Mouse (Mus musculus) lung, adult 2 months (tissue): ENCODE measurements around the gene 2310034G01Rik. TPM values are rescaled to one million over a fixed set of nuclear protein-coding genes. Genes with fewer than 3 reads are reported as not detected.

Source experiments
- DNase-seq: peaks from one replicate; pipeline ENCODE4 v3.0.0; 2022
- H3K4me1 ChIP-seq: fragments of 200-500 bp; 2 replicates; pipeline ENCODE4 v1.6.1; 2011; ENCODE audit warnings: low read length; ENCODE audit not compliant: control insufficient read depth, insufficient read depth
- H3K4me3 ChIP-seq: fragments of 200-500 bp; replicated peaks from 2 replicates; pipeline ENCODE3; 2011; ENCODE audit warnings: low read depth, mild to moderate bottlenecking, control low read depth, low read length; ENCODE audit errors: extremely low read depth
- CTCF ChIP-seq: fragments of 200-500 bp; IDR thresholded peaks from 2 replicates; pipeline ENCODE4 v1.5.1; 2011; ENCODE audit warnings: mild to moderate bottlenecking, low read length, control low read depth; ENCODE audit not compliant: insufficient read depth
- POLR2A ChIP-seq: fragments of 200-500 bp; IDR thresholded peaks from 2 replicates; pipeline ENCODE4 v1.6.1; 2011; ENCODE audit warnings: low read depth, mild to moderate bottlenecking, control low read depth, low read length, borderline replicate concordance; ENCODE audit errors: extremely low read depth
- WGBS: fragments of 180-500 bp; shearing (Covaris S2); methylation state at CpG from one replicate; pipeline ENCODE4 v1.1.7; 2018; 5-methylcytosine and 5-hydroxymethylcytosine counted together
- polyA plus RNA-seq: library from polyadenylated mRNA; depleted of rRNA; stranded (reverse); fragments of >200 nt; gene quantifications from 2 replicates; pipeline ENCODE4 v1.2.3, GENCODE M21; 2012; rRNA removed

The 2310034G01Rik gene
- polyA plus RNA-seq, 1 experiment = 6.8 TPM

GRCm38 (mm10) chr19:46303251-46304215, 46.6 kb downstream of the 2310034G01Rik start:
- Histone ChIP-seq H3K4me1 (peaks cover 6% of the 10 kb centered on the region), H3K4me3 (peak overlapping the region; percentile 8)
- TF ChIP-seq POLR2A (no peak), CTCF (no peak)
- 43% methylated on average over 18 of the region's 18 CpGs for WGBS
- DNase-seq = no peak

GRCm38 (mm10) chr19:46302551-46302950, 47.6 kb downstream of the 2310034G01Rik start:
- TF ChIP-seq CTCF (no peak), POLR2A (no peak)
- no peak overlapping the region for H3K4me3 ChIP-seq
- H3K4me1 ChIP-seq = peaks cover 6% of the 10 kb centered on the region
- 91% methylated on average over 4 of the region's 4 CpGs for WGBS
- no peak for DNase-seq

- WGBS = 38% methylated on average over 8 of the region's 8 CpGs
- Histone ChIP-seq H3K4me1 (0 out of 2 replicates have a peak, but pooled peaks cover 3% of the 10 kb centered on the region), H3K4me3 (no peak overlapping the region)
- no peak for TF ChIP-seq CTCF
- DNase-seq = no peak
These were observed 49.6 kb downstream of the 2310034G01Rik start for GRCm38 (mm10) chr19:46300294-46301045.

Other genes starting within 250 kb of the 2310034G01Rik start
- 1.3 TPM in 1 of 2 replicates, not detected in the other for gene Elovl3, start 218.4 kb downstream of the 2310034G01Rik start, polyA plus RNA-seq
- gene Pitx3, start 202.0 kb downstream of the 2310034G01Rik start, polyA plus RNA-seq = 0.86 TPM in 1 of 2 replicates, not detected in the other
- 80.6 and 94.9 TPM in 2 replicates for gene Gbf1, start 197.8 kb downstream of the 2310034G01Rik start, polyA plus RNA-seq
- gene Nfkb2, start 46.0 kb downstream of the 2310034G01Rik start, polyA plus RNA-seq = 56.5 and 60.6 TPM in 2 replicates
- gene Psd, start 23.1 kb downstream of the 2310034G01Rik start, polyA plus RNA-seq = 2.3 and 2.4 TPM in 2 replicates
- 10.7 and 15.5 TPM in 2 replicates for gene Fbxl15, start 22.1 kb downstream of the 2310034G01Rik start, polyA plus RNA-seq
- 47.1 and 53.9 TPM in 2 replicates for gene Cuedc2, start 11.6 kb downstream of the 2310034G01Rik start, polyA plus RNA-seq
- gene Mfsd13a, start 9.2 kb downstream of the 2310034G01Rik start, polyA plus RNA-seq = 26.5 and 27.1 TPM in 2 replicates
- gene Actr1a, start 45.4 kb upstream of the 2310034G01Rik start, polyA plus RNA-seq = 85.4 and 112 TPM in 2 replicates
- gene Sufu, start 46.6 kb upstream of the 2310034G01Rik start, polyA plus RNA-seq = 17.5 and 18.0 TPM in 2 replicates
- 87.2 and 115 TPM in 2 replicates for gene Trim8, start 151.4 kb upstream of the 2310034G01Rik start, polyA plus RNA-seq
- gene Arl3, start 222.9 kb upstream of the 2310034G01Rik start, polyA plus RNA-seq = 21.5 and 27.1 TPM in 2 replicates
- gene Sfxn2, start 223.1 kb upstream of the 2310034G01Rik start, polyA plus RNA-seq = 3.8 and 6.5 TPM in 2 replicates
- 47.3 and 54.3 TPM in 2 replicates for gene Wbp1l, start 248.8 kb upstream of the 2310034G01Rik start, polyA plus RNA-seq